Mouse (Mus musculus) embryonic facial prominence, embryonic 11.5 days (tissue): ENCODE data around the gene Slc12a8. TPM values are rescaled to one million over a fixed set of nuclear protein-coding genes. Genes with fewer than 3 reads are reported as not detected.

ENCODE experiments used
- ATAC-seq: fragments of 200-750 bp; cut with Nextera tagmentation; replicated peaks from 2 replicates; pipeline ENCODE4 v1.8.0; 2017; ENCODE audit warnings: low read depth; ENCODE audit not compliant: insufficient number of reproducible peaks, low FRiP score, low TSS enrichment
- DNase-seq: peaks from one replicate; pipeline ENCODE4 v3.0.0-alpha.2; 2015; ENCODE audit warnings: low spot score
- H3K27ac ChIP-seq: fragments of 300-500 bp; sonication (generic); replicated peaks from 2 replicates; pipeline ENCODE4 v1.5.1; 2014; ENCODE audit warnings: mild to moderate bottlenecking, low read depth, low read length, control low read depth
- H3K27me3 ChIP-seq: fragments of 300-500 bp; sonication (generic); 2 replicates; pipeline ENCODE4 v1.6.1; 2014; ENCODE audit warnings: mild to moderate bottlenecking, low read length, moderate library complexity, mixed read lengths; ENCODE audit not compliant: control insufficient read depth, insufficient read depth
- H3K36me3 ChIP-seq: fragments of 300-500 bp; sonication (generic); replicated peaks from 2 replicates; pipeline ENCODE4 v1.6.1; 2014; ENCODE audit warnings: low read depth, mild to moderate bottlenecking, low read length, moderate library complexity, mixed read lengths; ENCODE audit not compliant: control insufficient read depth, insufficient read depth
- H3K4me1 ChIP-seq: fragments of 300-500 bp; sonication (generic); 2 replicates; pipeline ENCODE4 v1.6.1; 2014; ENCODE audit warnings: low read length, mixed read lengths; ENCODE audit not compliant: control insufficient read depth, insufficient read depth
- H3K4me2 ChIP-seq: fragments of 300-500 bp; sonication (generic); 2 replicates; pipeline ENCODE4 v1.6.1; 2014; ENCODE audit warnings: low read depth, mild to moderate bottlenecking, control low read depth, low read length, moderate library complexity
- H3K4me3 ChIP-seq: fragments of 300-500 bp; sonication (generic); 2 replicates; pipeline ENCODE4 v1.5.1; 2014; ENCODE audit warnings: low read depth, low read length, control low read depth
- H3K9ac ChIP-seq: fragments of 300-500 bp; sonication (generic); replicated peaks from 2 replicates; pipeline ENCODE4 v1.6.1; 2014; ENCODE audit warnings: mild to moderate bottlenecking, control low read depth, low read length
- H3K9me3 ChIP-seq: fragments of 300-500 bp; sonication (generic); replicated peaks from 2 replicates; pipeline ENCODE4 v1.6.1; 2016; ENCODE audit warnings: mild to moderate bottlenecking, low read length, inconsistent platforms, mixed read lengths; ENCODE audit not compliant: control insufficient read depth
- WGBS: fragments of 180-500 bp; shearing (Covaris S2); extraction: QIAGEN DNeasy Blood & Tissue Kit; methylation state at CpG from one replicate; pipeline ENCODE4 v1.1.7; 2014; 5-methylcytosine and 5-hydroxymethylcytosine counted together
- polyA plus RNA-seq: library from polyadenylated mRNA; unstranded; fragments of >200 nt; fragmentation: Nextera tagmentation; extraction: Ambion mirVana; gene quantifications from 2 replicates; pipeline ENCODE4 v1.2.1, GENCODE M21; 2014

Gene Slc12a8
- polyA plus RNA-seq, 1 experiment from 2014 or later: 0.35 TPM

- 53% methylated on average over 14 of the region's 14 CpGs for WGBS
- DNase-seq (no peak), ATAC-seq (no peak; the same call in 1 of the 2 replicates)
- Histone ChIP-seq H3K27me3 (no peaks in the 10 kb centered on the region), H3K36me3 (no peaks in the 10 kb centered on the region), H3K4me2 (no peak overlapping the region), H3K4me1 (no peaks in the 10 kb centered on the region), H3K27ac (no peak overlapping the region), H3K9me3 (no peaks in the 10 kb centered on the region), H3K9ac (no peak overlapping the region), H3K4me3 (no peak overlapping the region)
These were observed 156.5 kb downstream of the Slc12a8 start for GRCm38 (mm10) chr16:33673530-33674109.

- 94% methylated on average over 10 of the region's 10 CpGs for WGBS
- Histone ChIP-seq H3K36me3 (no peaks in the 10 kb centered on the region), H3K27me3 (no peaks in the 10 kb centered on the region), H3K9me3 (no peaks in the 10 kb centered on the region), H3K9ac (no peak overlapping the region), H3K4me2 (no peak overlapping the region), H3K4me1 (no peaks in the 10 kb centered on the region), H3K27ac (no peak overlapping the region), H3K4me3 (no peak overlapping the region)
- DNase-seq: no peak
- no peak for ATAC-seq
These were observed 158.2 kb downstream of the Slc12a8 start for GRCm38 (mm10) chr16:33675151-33675847.

GRCm38 (mm10) chr16:33675848-33676184 is 158.7 kb downstream of the Slc12a8 start:
- H3K9me3 ChIP-seq: no peaks in the 10 kb centered on the region
- H3K9ac ChIP-seq: no peak overlapping the region
- H3K4me3 ChIP-seq: no peak overlapping the region
- no peaks in the 10 kb centered on the region for H3K36me3 ChIP-seq
- ATAC-seq (no peak), DNase-seq (no peak)
- H3K27ac ChIP-seq: no peak overlapping the region
- 80% methylated on average over 3 of the region's 3 CpGs for WGBS
- no peaks in the 10 kb centered on the region for H3K27me3 ChIP-seq
- no peak overlapping the region for H3K4me2 ChIP-seq
- no peaks in the 10 kb centered on the region for H3K4me1 ChIP-seq

- 78% methylated on average over 7 of the region's 7 CpGs for WGBS
- H3K27ac ChIP-seq: no peak overlapping the region
- H3K4me2 ChIP-seq: no peak overlapping the region
These were observed 159.5 kb downstream of the Slc12a8 start for GRCm38 (mm10) chr16:33676347-33677312.

GRCm38 (mm10) chr16:33677313-33677690 is 160.2 kb downstream of the Slc12a8 start:
- WGBS: 87% methylated on average over 7 of the region's 7 CpGs
- DNase-seq (no peak), ATAC-seq (no peak)
- no peak overlapping the region for H3K4me3 ChIP-seq
- no peak overlapping the region for H3K27ac ChIP-seq
- no peaks in the 10 kb centered on the region for H3K36me3 ChIP-seq
- H3K4me2 ChIP-seq: no peak overlapping the region
- H3K9ac ChIP-seq: no peak overlapping the region
- no peaks in the 10 kb centered on the region for H3K9me3 ChIP-seq
- H3K4me1 ChIP-seq: no peaks in the 10 kb centered on the region
- H3K27me3 ChIP-seq: no peaks in the 10 kb centered on the region

More at GRCm38 (mm10) chr16:33676347-33677312, 159.5 kb downstream of the Slc12a8 start:
- Histone ChIP-seq H3K4me3 (no peak overlapping the region), H3K9me3 (no peaks in the 10 kb centered on the region), H3K9ac (no peak overlapping the region), H3K4me1 (no peaks in the 10 kb centered on the region), H3K36me3 (no peaks in the 10 kb centered on the region), H3K27me3 (no peaks in the 10 kb centered on the region)
- ATAC-seq (no peak), DNase-seq (no peak)

GRCm38 (mm10) chr16:33677901-33678300 is 160.8 kb downstream of the Slc12a8 start:
- ATAC-seq: no peak
- Histone ChIP-seq H3K36me3 (no peaks in the 10 kb centered on the region), H3K27ac (no peak overlapping the region), H3K27me3 (no peaks in the 10 kb centered on the region), H3K4me3 (no peak overlapping the region), H3K4me1 (no peaks in the 10 kb centered on the region), H3K4me2 (no peak overlapping the region), H3K9ac (no peak overlapping the region), H3K9me3 (no peaks in the 10 kb centered on the region)
- 87% methylated on average over 5 of the region's 5 CpGs for WGBS
- no peak for DNase-seq

GRCm38 (mm10) chr16:33680271-33680670 is 163.1 kb downstream of the Slc12a8 start:
- Histone ChIP-seq H3K27me3 (no peaks in the 10 kb centered on the region), H3K9me3 (no peaks in the 10 kb centered on the region), H3K4me2 (no peak overlapping the region), H3K4me3 (no peak overlapping the region), H3K27ac (no peak overlapping the region), H3K4me1 (no peaks in the 10 kb centered on the region), H3K36me3 (no peaks in the 10 kb centered on the region), H3K9ac (no peak overlapping the region)
- ATAC-seq: no peak
- 89% methylated on average over 7 of the region's 7 CpGs for WGBS
- DNase-seq: no peak

GRCm38 (mm10) chr16:33680816-33681215 is 163.7 kb downstream of the Slc12a8 start:
- Histone ChIP-seq H3K9ac (no peak overlapping the region), H3K27ac (no peak overlapping the region), H3K4me1 (no peaks in the 10 kb centered on the region), H3K36me3 (no peaks in the 10 kb centered on the region), H3K27me3 (no peaks in the 10 kb centered on the region), H3K4me2 (no peak overlapping the region), H3K4me3 (no peak overlapping the region), H3K9me3 (no peaks in the 10 kb centered on the region)
- 64% methylated on average over 10 of the region's 10 CpGs for WGBS
- ATAC-seq (no peak), DNase-seq (no peak)
